Mouse (Mus musculus): ENCODE measurements around the gene Hexim1. TPM values are rescaled to one million over a fixed set of nuclear protein-coding genes. Genes with fewer than 3 reads are reported as not detected.
A peak's percentile ranks its signal among the peaks of the same experiment; 100 is the strongest.

The Hexim1 gene
- total and polyA plus RNA-seq, 2 experiments = 10.2 to 12.1 TPM

DNA sequence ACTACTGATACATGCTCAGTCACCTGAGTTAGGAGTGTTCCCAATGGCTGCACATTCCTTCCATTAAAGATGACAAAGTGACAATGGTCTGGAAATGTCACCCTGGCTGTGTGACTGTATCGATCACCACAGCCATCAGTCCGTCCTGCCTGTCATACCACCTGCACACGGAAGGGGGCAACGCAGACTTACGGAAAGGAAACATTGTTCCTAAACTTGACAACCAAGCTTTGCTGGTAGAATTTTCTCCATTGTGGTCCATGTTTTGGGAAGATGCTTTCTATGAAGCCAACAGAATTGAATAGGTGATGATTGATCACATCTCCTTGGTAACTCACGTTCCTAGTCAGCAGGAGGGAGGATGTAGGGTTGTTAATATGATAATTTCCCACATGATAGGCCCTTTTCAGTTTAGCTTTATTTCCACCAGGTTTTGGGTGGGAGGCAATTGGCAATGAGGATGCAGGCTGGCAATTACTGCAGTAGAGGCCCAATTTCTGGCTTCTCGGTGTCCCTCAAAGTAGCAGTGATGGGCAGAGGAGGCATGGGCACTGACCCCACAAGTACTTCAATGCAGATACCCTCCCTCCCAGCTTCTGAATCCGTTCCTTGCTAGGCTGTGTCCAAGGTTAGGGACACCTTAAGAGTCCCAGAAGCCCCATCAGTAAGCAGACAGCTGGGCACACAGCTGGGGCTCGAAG lies 52.8 kb downstream of the Hexim1 start:
- 29% methylated on average over 9 of the region's 9 CpGs for WGBS
- Histone ChIP-seq H3K4me3 (ENCODE audit: insufficient read depth, low read depth, low read length) (no peak overlapping the region), H3K27me3 (ENCODE audit: control insufficient read depth, insufficient read depth, low read length) (peaks cover 3% of the 10 kb centered on the region; the same call in 1 of the 2 replicates), H3K4me1 (ENCODE audit: control insufficient read depth, insufficient read depth, low read length) (peaks cover 4% of the 10 kb centered on the region; the same call in 1 of the 2 replicates), H3K27ac (replicated peaks; ENCODE audit: insufficient read depth, low read depth, low read length) (no peak overlapping the region), H3K9ac (ENCODE audit: low read depth, low read length) (no peak overlapping the region), H3K79me2 (ENCODE audit: control insufficient read depth, insufficient read depth, low read length) (no peaks in the 10 kb centered on the region), H3K36me3 (ENCODE audit: control insufficient read depth, insufficient read depth, low read length) (no peaks in the 10 kb centered on the region)
- peak; percentile 51 for DNase-seq (ENCODE audit: extremely low read depth, low read depth, low spot score)
- TF ChIP-seq CTCF (IDR thresholded peaks at IDR 0.05; ENCODE audit: low read depth, low read length) (peak; percentile 97), POLR2A (IDR thresholded peaks at IDR 0.05; ENCODE audit: extremely low read depth, insufficient read depth, low read length) (no peak)

Other genes starting within 250 kb of the Hexim1 start
- gene Eftud2, start 235.2 kb upstream of the Hexim1 start, total RNA-seq (2014; rRNA removed) = 16.2 and 24.1 TPM in 2 replicates
- 41.5 and 53.3 TPM in 2 replicates for gene Eftud2, start 235.2 kb upstream of the Hexim1 start, polyA plus RNA-seq (2012; rRNA removed)
- 0.09 TPM in 1 of 2 replicates, not detected in the other for gene Ccdc103, start 235.0 kb upstream of the Hexim1 start, total RNA-seq (2014; rRNA removed)
- gene Ccdc103, start 235.0 kb upstream of the Hexim1 start, polyA plus RNA-seq (2012; rRNA removed) = 0.06 TPM in 1 of 2 replicates, not detected in the other
- gene Fam187a, start 231.1 kb upstream of the Hexim1 start, total RNA-seq (2014; rRNA removed) = 0.07 TPM in 1 of 2 replicates, not detected in the other
- gene Fam187a, start 231.1 kb upstream of the Hexim1 start, polyA plus RNA-seq (2012; rRNA removed) = not detected in 2 replicates
- 0.18 and 0.20 TPM in 2 replicates for gene Gfap, start 215.3 kb upstream of the Hexim1 start, total RNA-seq (2014; rRNA removed)
- gene Gfap, start 215.3 kb upstream of the Hexim1 start, polyA plus RNA-seq (2012; rRNA removed) = 0.29 and 0.35 TPM in 2 replicates
- gene Kif18b, start 191.1 kb upstream of the Hexim1 start, total RNA-seq (2014; rRNA removed) = 0.09 and 0.27 TPM in 2 replicates
- gene Kif18b, start 191.1 kb upstream of the Hexim1 start, polyA plus RNA-seq (2012; rRNA removed) = 0.05 and 0.12 TPM in 2 replicates
- gene C1ql1, start 169.5 kb upstream of the Hexim1 start, total RNA-seq (2014; rRNA removed) = 0.27 TPM in 1 of 2 replicates, not detected in the other
- gene C1ql1, start 169.5 kb upstream of the Hexim1 start, polyA plus RNA-seq (2012; rRNA removed) = not detected in 2 replicates
- gene Nmt1, start 88.0 kb upstream of the Hexim1 start, total RNA-seq (2014; rRNA removed) = 16.8 and 23.9 TPM in 2 replicates
- gene Nmt1, start 88.0 kb upstream of the Hexim1 start, polyA plus RNA-seq (2012; rRNA removed) = 34.1 and 34.3 TPM in 2 replicates
- gene Dcakd, start 87.9 kb upstream of the Hexim1 start, total RNA-seq (2014; rRNA removed) = 23.9 and 30.9 TPM in 2 replicates
- 45.8 and 46.3 TPM in 2 replicates for gene Dcakd, start 87.9 kb upstream of the Hexim1 start, polyA plus RNA-seq (2012; rRNA removed)
- gene Plcd3, start 14.6 kb upstream of the Hexim1 start, total RNA-seq (2014; rRNA removed) = 0.54 and 1.0 TPM in 2 replicates
- 0.31 and 2.0 TPM in 2 replicates for gene Plcd3, start 14.6 kb upstream of the Hexim1 start, polyA plus RNA-seq (2012; rRNA removed)
- gene Acbd4, start 14.5 kb upstream of the Hexim1 start, total RNA-seq (2014; rRNA removed) = 56.3 and 64.4 TPM in 2 replicates
- 66.6 and 83.9 TPM in 2 replicates for gene Acbd4, start 14.5 kb upstream of the Hexim1 start, polyA plus RNA-seq (2012; rRNA removed)
- gene Hexim2, start 16.2 kb downstream of the Hexim1 start, total RNA-seq (2014; rRNA removed) = 1.3 and 1.8 TPM in 2 replicates
- 1.6 and 1.9 TPM in 2 replicates for gene Hexim2, start 16.2 kb downstream of the Hexim1 start, polyA plus RNA-seq (2012; rRNA removed)
- gene Fmnl1, start 54.9 kb downstream of the Hexim1 start, total RNA-seq (2014; rRNA removed) = 0.46 and 0.74 TPM in 2 replicates
- gene Fmnl1, start 54.9 kb downstream of the Hexim1 start, polyA plus RNA-seq (2012; rRNA removed) = 0.86 and 2.2 TPM in 2 replicates
- not detected in 2 replicates for gene 1700023F06Rik, start 92.3 kb downstream of the Hexim1 start, total RNA-seq (2014; rRNA removed)
- not detected in 2 replicates for gene 1700023F06Rik, start 92.3 kb downstream of the Hexim1 start, polyA plus RNA-seq (2012; rRNA removed)
- not detected in 2 replicates for gene Spata32, start 102.2 kb downstream of the Hexim1 start, total RNA-seq (2014; rRNA removed)
- not detected in 2 replicates for gene Spata32, start 102.2 kb downstream of the Hexim1 start, polyA plus RNA-seq (2012; rRNA removed)
- gene Map3k14, start 151.2 kb downstream of the Hexim1 start, total RNA-seq (2014; rRNA removed) = 1.4 and 2.2 TPM in 2 replicates
- gene Map3k14, start 151.2 kb downstream of the Hexim1 start, polyA plus RNA-seq (2012; rRNA removed) = 2.0 and 2.1 TPM in 2 replicates
- gene Arhgap27, start 247.5 kb downstream of the Hexim1 start, total RNA-seq (2014; rRNA removed) = 0.55 and 1.2 TPM in 2 replicates
- gene Arhgap27, start 247.5 kb downstream of the Hexim1 start, polyA plus RNA-seq (2012; rRNA removed) = 1.6 and 3.0 TPM in 2 replicates